Mouse (Mus musculus): ENCODE data around the gene Man1b1. TPM values are rescaled to one million over a fixed set of nuclear protein-coding genes. Genes with fewer than 3 reads are reported as not detected.

The Man1b1 gene
- total RNA-seq, 1 experiment = 73.0 TPM

DNA sequence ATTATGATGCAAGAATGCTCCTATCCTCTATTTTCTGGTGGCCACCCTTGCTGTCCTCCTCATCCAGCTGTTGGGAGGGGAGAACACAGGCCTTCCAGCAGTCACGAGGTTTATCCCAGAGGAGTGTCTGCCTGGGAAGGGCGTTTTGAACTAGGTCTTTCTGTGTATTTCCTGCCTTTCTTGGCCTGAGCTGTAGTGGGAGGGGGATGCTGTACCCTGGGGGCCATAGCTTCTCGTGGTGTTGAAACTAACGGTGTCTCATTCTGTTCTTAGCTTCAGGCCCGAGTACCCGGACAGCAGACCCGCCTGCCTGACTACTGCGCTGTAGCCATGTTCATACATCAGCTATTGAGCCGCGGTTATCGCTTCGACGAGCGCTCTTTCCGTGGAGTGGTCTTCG is 68.2 kb downstream of the Man1b1 start:
- Histone ChIP-seq H3K4me3 (ENCODE audit: insufficient read depth in 1 of 2, low read depth in 1 of 2, low read length in 2 of 2, poor library complexity in 1 of 2, severe bottlenecking in 1 of 2) (peak overlapping the region; percentile 19 to 36; a peak in 3 of 4 replicates), H3K36me3 (ENCODE audit: control insufficient read depth, insufficient read depth, low read length, poor library complexity, severe bottlenecking) (no peaks in the 10 kb centered on the region), H3K9me3 (ENCODE audit: control insufficient read depth, insufficient read depth, low read depth, low read length) (no peaks in the 10 kb centered on the region), H3K9ac (ENCODE audit: insufficient read depth, low read depth, low read length, poor library complexity, severe bottlenecking) (no peak overlapping the region), H3K27ac (ENCODE audit: insufficient read depth, low read depth, low read length, poor library complexity, severe bottlenecking) (no peak overlapping the region), H3K4me1 (ENCODE audit: control insufficient read depth in 2 of 2, insufficient read depth in 2 of 2, low read length in 2 of 2, poor library complexity in 1 of 2) (peaks cover 0 to 8% of the 10 kb centered on the region in 2 experiments; a peak in 1 of 4 replicates)
- DNase-seq (ENCODE audit: low read depth, low spot score) = no peak
- in situ Hi-C loops (cut with MboI; ENCODE audit: low sequenced_read_pairs in 2 of 2, unreplicated experiment in 2 of 2) = no loop called here
- TF ChIP-seq HCFC1 (IDR thresholded peaks at IDR 0.05; ENCODE audit: borderline replicate concordance, insufficient read depth, low read length) = no peak
- no peak for TF ChIP-seq MAFK (IDR thresholded peaks at IDR 0.05; ENCODE audit: insufficient read depth, low read depth, low read length)
- TF ChIP-seq ZNF384 (IDR thresholded peaks at IDR 0.05; ENCODE audit: low read depth, low read length) = no peak
- TF ChIP-seq CHD2 (IDR thresholded peaks at IDR 0.05; ENCODE audit: low read depth, low read length) = no peak
- TF ChIP-seq ZC3H11A (IDR thresholded peaks at IDR 0.05; ENCODE audit: borderline replicate concordance, low read depth, low read length) = no peak

DNA sequence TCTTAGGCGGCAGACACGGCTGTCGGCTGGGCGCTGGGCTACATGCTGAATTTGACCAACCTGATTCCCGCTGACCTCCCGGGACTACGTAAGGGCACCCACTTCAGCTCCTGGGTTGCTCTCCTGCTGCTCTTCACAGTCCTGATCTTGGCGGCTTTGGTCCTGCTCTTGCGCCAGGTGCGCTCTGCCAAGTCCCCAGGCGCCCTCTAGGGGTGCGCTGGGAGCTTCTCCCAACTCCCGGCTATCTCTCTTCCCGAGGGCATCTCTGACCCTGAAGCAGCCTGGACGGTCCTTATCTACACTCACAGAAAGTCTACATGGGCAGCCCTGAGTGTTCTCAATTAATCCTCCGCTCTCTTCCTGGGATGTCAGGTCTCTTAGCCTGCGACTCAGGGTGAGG is 68.6 kb downstream of the Man1b1 start:
- Histone ChIP-seq H3K9ac (ENCODE audit: insufficient read depth, low read depth, low read length, poor library complexity, severe bottlenecking) (no peak overlapping the region), H3K4me1 (ENCODE audit: control insufficient read depth in 2 of 2, insufficient read depth in 2 of 2, low read length in 2 of 2, poor library complexity in 1 of 2) (peaks cover 0 to 5% of the 10 kb centered on the region in 2 experiments; a peak in 1 of 4 replicates), H3K4me3 (ENCODE audit: insufficient read depth in 1 of 2, low read depth in 1 of 2, low read length in 2 of 2, poor library complexity in 1 of 2, severe bottlenecking in 1 of 2) (peak overlapping the region; percentile 19 to 36; a peak in 3 of 4 replicates), H3K9me3 (ENCODE audit: control insufficient read depth, insufficient read depth, low read depth, low read length) (no peaks in the 10 kb centered on the region), H3K36me3 (ENCODE audit: control insufficient read depth, insufficient read depth, low read length, poor library complexity, severe bottlenecking) (no peaks in the 10 kb centered on the region), H3K27ac (ENCODE audit: insufficient read depth, low read depth, low read length, poor library complexity, severe bottlenecking) (no peak overlapping the region)
- no peak for DNase-seq (ENCODE audit: low read depth, low spot score)
- in situ Hi-C loops (cut with MboI; ENCODE audit: low sequenced_read_pairs in 2 of 2, unreplicated experiment in 2 of 2) = no loop called here
- TF ChIP-seq ZC3H11A (IDR thresholded peaks at IDR 0.05; ENCODE audit: borderline replicate concordance, low read depth, low read length) = no peak

Other genes with a start within 250 kb of the Man1b1 start
- gene Noxa1, start 237.2 kb upstream of the Man1b1 start, total RNA-seq (2012; rRNA removed) = 0.22 TPM in 1 of 2 replicates, not detected in the other
- gene Nrarp, start 151.6 kb upstream of the Man1b1 start, total RNA-seq (2012; rRNA removed) = 1.9 and 2.1 TPM in 2 replicates
- 11.1 and 17.0 TPM in 2 replicates for gene Tor4a, start 135.5 kb upstream of the Man1b1 start, total RNA-seq (2012; rRNA removed)
- gene Nelfb, start 120.8 kb upstream of the Man1b1 start, total RNA-seq (2012; rRNA removed) = 50.9 and 60.9 TPM in 2 replicates
- gene Stpg3, start 117.7 kb upstream of the Man1b1 start, total RNA-seq (2012; rRNA removed) = 0.45 and 1.1 TPM in 2 replicates
- 0.49 and 0.74 TPM in 2 replicates for gene Fam166a, start 113.6 kb upstream of the Man1b1 start, total RNA-seq (2012; rRNA removed)
- 745 and 819 TPM in 2 replicates for gene Tubb4b, start 107.6 kb upstream of the Man1b1 start, total RNA-seq (2012; rRNA removed)
- gene Slc34a3, start 98.0 kb upstream of the Man1b1 start, total RNA-seq (2012; rRNA removed) = 0.67 and 1.8 TPM in 2 replicates
- gene Rnf224, start 95.6 kb upstream of the Man1b1 start, total RNA-seq (2012; rRNA removed) = 0.18 and 0.21 TPM in 2 replicates
- 4.8 and 6.1 TPM in 2 replicates for gene Rnf208, start 90.1 kb upstream of the Man1b1 start, total RNA-seq (2012; rRNA removed)
- gene Cysrt1, start 89.9 kb upstream of the Man1b1 start, total RNA-seq (2012; rRNA removed) = 0.58 and 0.63 TPM in 2 replicates
- 14.5 and 32.9 TPM in 2 replicates for gene AL732309.1, start 85.5 kb upstream of the Man1b1 start, total RNA-seq (2012; rRNA removed)
- 20.2 and 27.8 TPM in 2 replicates for gene Tmem203, start 76.9 kb upstream of the Man1b1 start, total RNA-seq (2012; rRNA removed)
- 21.6 and 31.4 TPM in 2 replicates for gene Tprn, start 69.7 kb upstream of the Man1b1 start, total RNA-seq (2012; rRNA removed)
- gene Ssna1, start 59.9 kb upstream of the Man1b1 start, total RNA-seq (2012; rRNA removed) = 52.4 and 70.6 TPM in 2 replicates
- 25.2 and 30.8 TPM in 2 replicates for gene Anapc2, start 59.9 kb upstream of the Man1b1 start, total RNA-seq (2012; rRNA removed)
- not detected in 2 replicates for gene Tmem210, start 44.2 kb upstream of the Man1b1 start, total RNA-seq (2012; rRNA removed)
- gene Lrrc26, start 42.4 kb upstream of the Man1b1 start, total RNA-seq (2012; rRNA removed) = 0.21 TPM in 1 of 2 replicates, not detected in the other
- 2.5 and 8.3 TPM in 2 replicates for gene Grin1, start 13.2 kb upstream of the Man1b1 start, total RNA-seq (2012; rRNA removed)
- gene Dpp7, start 24.0 kb downstream of the Man1b1 start, total RNA-seq (2012; rRNA removed) = 60.2 and 141 TPM in 2 replicates
- 18.7 and 22.0 TPM in 2 replicates for gene Uap1l1, start 33.3 kb downstream of the Man1b1 start, total RNA-seq (2012; rRNA removed)
- gene Sapcd2, start 40.0 kb downstream of the Man1b1 start, total RNA-seq (2012; rRNA removed) = 34.4 and 53.8 TPM in 2 replicates
- gene Entpd2, start 63.5 kb downstream of the Man1b1 start, total RNA-seq (2012; rRNA removed) = 0.76 and 2.4 TPM in 2 replicates
- 28.3 and 43.8 TPM in 2 replicates for gene Npdc1, start 67.0 kb downstream of the Man1b1 start, total RNA-seq (2012; rRNA removed)
- 0.37 TPM in 1 of 2 replicates, not detected in the other for gene Fut7, start 90.9 kb downstream of the Man1b1 start, total RNA-seq (2012; rRNA removed)
- gene Abca2, start 96.4 kb downstream of the Man1b1 start, total RNA-seq (2012; rRNA removed) = 12.6 and 21.9 TPM in 2 replicates
- 0.32 and 1.5 TPM in 2 replicates for gene Clic3, start 124.5 kb downstream of the Man1b1 start, total RNA-seq (2012; rRNA removed)
- gene Paxx, start 128.8 kb downstream of the Man1b1 start, total RNA-seq (2012; rRNA removed) = 4.8 and 7.2 TPM in 2 replicates
- gene Ptgds, start 137.7 kb downstream of the Man1b1 start, total RNA-seq (2012; rRNA removed) = 0.98 and 1.3 TPM in 2 replicates
- gene Lcn12, start 161.6 kb downstream of the Man1b1 start, total RNA-seq (2012; rRNA removed) = not detected in 2 replicates
- gene Fbxw5, start 168.4 kb downstream of the Man1b1 start, total RNA-seq (2012; rRNA removed) = 24.5 and 33.3 TPM in 2 replicates
- 2.1 and 4.7 TPM in 2 replicates for gene C8g, start 169.4 kb downstream of the Man1b1 start, total RNA-seq (2012; rRNA removed)
- 7.9 and 9.1 TPM in 2 replicates for gene Traf2, start 214.6 kb downstream of the Man1b1 start, total RNA-seq (2012; rRNA removed)
- 142 and 179 TPM in 2 replicates for gene Edf1, start 225.5 kb downstream of the Man1b1 start, total RNA-seq (2012; rRNA removed)
- 4.1 and 9.7 TPM in 2 replicates for gene Mamdc4, start 242.5 kb downstream of the Man1b1 start, total RNA-seq (2012; rRNA removed)
- gene Phpt1, start 242.9 kb downstream of the Man1b1 start, total RNA-seq (2012; rRNA removed) = 29.9 and 39.4 TPM in 2 replicates
- gene Ajm1, start 249.4 kb downstream of the Man1b1 start, total RNA-seq (2012; rRNA removed) = 0.36 and 1.2 TPM in 2 replicates